17 mouse cellular contexts compared by ENCODE assay signal in genomic region chrX:161411151-161411550, GRCm38 (mm10).
"Had no signal": no experiment of that assay in that cellular context is flagged by ENCODE, and none has a peak within 500 bp of the region (broad histone marks: within the 10 kb centered on the region; RNA-seq: fewer than 3 reads in every experiment).

No protein-coding gene starts in this region.

- H3K27ac ChIP-seq: intestine, embryonic 15.5 days; limb, embryonic 15.5 days; liver, embryonic 12.5 days; midbrain, embryonic 10.5 days; midbrain, embryonic 15.5 days; neural tube, embryonic 12.5 days had no signal

- DNase-seq: kidney, adult 18-20 months; kidney, postnatal 10 days; kidney, postnatal 4 days; lung, embryonic 14.5 days; lung, postnatal 10 days; lung, postnatal 4 days; retina, postnatal 1 day; right cerebral cortex, postnatal 25 days; spleen, adult 18-20 months; thymus, adult 2 months; thymus, postnatal 25 days had no signal

- H3K4me3 ChIP-seq: intestine, embryonic 15.5 days; limb, embryonic 15.5 days; liver, embryonic 12.5 days; midbrain, embryonic 10.5 days; midbrain, embryonic 15.5 days; neural tube, embryonic 12.5 days had no signal
